Mouse (Mus musculus) layer of hippocampus, adult 18-20 months (tissue): ENCODE measurements around the gene Psors1c2. TPM values are rescaled to one million over a fixed set of nuclear protein-coding genes. Genes with fewer than 3 reads are reported as not detected.

ENCODE experiments used
- DNase-seq, 2 experiments: peaks; one replicate each; pipeline ENCODE4 v3.0.0; 2022; ENCODE audit warnings: low spot score in 2 of 2
- total RNA-seq, 2 experiments: library from RNA; stranded (reverse); gene quantifications; 2 replicates each; pipeline ENCODE4 v1.2.3; 2021

Gene Psors1c2
- total RNA-seq, 2 experiments from 2014 or later, result 0.41 to 0.79 TPM

DNA sequence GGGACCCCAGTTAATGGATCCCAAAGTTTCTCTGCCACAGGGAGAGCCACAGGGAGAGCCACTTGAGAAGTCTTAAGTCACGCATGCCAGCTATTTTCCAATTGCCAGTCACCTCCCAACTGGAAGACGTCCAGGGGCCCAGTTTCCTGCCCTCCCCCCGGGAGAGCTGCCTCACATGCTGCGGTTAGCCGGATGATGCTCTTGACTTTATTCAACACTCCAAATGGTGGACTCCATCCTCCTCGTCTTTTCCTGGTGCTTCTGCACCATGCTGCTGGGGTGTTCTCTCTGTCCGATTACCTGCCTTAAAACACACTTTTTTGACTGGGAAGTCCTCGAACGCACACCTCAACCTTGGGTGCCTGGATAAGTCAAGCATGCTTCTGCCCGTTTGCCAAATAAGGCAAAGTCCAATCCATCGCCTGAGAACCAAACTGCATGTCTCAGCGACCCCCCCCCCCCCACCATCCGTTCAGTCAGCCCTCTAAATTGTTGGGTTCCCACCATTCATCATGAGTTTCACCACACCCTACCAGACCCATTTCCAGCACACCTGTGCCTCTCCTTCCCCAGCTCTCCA, 23.3 kb downstream of the Psors1c2 start:
- DNase-seq, result no peak

- peak; percentile 25 to 62 for DNase-seq
Observed at GRCm38 (mm10) chr17:35556812-35557211, 23.8 kb downstream of the Psors1c2 start.

GRCm38 (mm10) chr17:35557351-35557750, 24.4 kb downstream of the Psors1c2 start:
- no peak for DNase-seq

DNA sequence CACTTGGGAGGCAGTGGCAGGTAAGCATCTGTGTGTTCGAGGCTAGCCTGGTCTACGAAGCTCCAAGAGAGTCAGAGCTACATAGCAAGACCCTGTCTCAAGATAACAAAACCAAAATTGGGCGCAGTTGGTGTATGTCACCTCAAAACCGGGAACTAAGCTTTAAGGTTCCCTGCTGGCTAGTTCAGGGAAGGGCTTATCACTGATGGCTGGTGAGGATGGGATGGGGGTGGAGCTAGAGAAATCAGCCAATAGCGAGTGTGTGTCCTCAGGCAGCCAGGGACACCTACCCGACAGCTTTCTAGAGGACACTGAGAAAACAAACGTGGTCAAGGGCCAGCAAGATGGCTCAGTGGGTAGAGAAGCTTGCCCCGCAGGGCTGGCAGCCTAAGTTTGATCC, 25.2 kb downstream of the Psors1c2 start:
- DNase-seq, result no peak

GRCm38 (mm10) chr17:35567150-35567549, 34.1 kb downstream of the Psors1c2 start, which contains the start of gene 2300002M23Rik:
2300002M23Rik (plus strand) TSS chr17:35567450.
- DNase-seq, result no peak

- no peak for DNase-seq
Observed at GRCm38 (mm10) chr17:35567767-35568166, 34.8 kb downstream of the Psors1c2 start.

DNA sequence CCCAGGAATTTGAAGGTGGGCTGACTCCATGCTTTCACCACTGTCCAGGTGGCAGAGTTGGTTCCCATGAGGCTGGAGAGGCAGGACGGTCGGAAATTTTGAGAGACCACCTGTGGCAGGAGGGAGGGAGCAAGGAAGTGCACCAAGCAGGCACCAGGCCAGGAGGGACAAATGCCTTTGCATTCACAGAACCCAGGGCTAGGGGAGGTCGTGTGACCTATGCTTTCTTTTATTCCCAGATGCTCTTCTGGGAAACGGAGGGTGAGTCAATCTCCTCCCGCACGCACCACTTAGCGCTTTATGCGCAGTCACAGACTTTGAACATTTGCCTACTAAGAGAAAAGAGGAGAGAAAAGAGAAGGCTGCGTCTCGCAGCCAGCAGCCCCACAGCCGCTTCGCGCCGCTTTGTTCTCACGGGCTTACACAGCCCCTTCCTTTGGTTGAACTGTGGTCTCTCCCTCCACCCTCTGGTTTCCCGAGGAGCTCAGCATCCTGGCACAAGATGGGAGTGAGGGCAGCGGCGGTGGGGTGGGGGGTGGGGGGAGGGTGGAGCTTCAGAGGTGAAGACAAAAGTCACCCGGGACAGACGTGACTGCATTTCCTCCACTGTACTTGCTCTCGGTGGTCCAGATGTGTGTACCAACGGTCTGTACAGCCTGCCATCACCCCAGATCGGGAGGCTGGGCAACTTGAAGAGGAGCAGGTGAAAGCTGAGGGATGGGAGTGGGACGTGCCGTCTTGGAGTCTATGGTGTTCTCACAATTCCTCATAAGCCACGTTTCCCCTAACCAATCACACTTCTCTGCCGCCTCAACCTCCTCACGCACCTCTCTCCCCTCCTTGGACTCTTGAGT, 36.3 kb downstream of the Psors1c2 start:
- DNase-seq, result no peak

DNA sequence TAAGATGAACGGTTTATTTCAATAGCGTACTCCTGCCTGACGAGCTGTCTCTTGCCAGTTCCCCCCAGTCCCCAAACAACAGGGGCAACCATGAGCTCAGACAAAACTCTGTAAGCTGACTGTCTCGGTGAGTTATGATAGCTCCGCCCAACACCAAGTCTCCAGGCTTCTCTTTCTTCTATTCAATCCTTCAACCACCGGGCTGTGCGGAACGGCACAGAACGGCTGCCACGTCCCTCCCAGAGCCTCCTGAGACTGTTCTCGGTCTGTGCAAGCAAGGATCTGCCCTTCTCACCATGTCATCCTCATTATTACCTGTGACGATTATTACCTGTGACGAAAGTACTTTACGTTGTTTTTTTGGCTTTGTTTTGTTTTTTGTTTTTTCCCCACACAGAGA, 37.8 kb downstream of the Psors1c2 start:
- no peak for DNase-seq

DNA sequence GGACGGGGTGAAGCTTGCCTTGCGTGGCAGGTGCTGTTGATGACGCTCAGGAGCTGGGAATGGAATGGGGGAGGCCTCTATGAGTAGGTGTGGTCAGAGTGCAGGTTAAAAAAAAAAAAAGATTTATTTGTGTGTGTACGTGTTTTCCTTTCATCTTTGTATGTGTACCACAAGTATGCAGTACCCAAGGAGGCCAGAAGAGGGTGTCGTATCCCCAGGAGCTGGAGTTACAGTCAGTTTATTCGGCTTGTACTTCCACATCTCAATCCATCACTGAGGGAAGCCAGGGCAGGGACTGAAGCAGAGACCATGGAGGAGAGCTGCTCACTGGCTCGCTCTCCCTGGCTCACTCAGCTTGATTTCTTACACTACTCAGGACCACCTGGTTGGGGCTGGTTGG, 38.5 kb downstream of the Psors1c2 start:
- no peak for DNase-seq

DNA sequence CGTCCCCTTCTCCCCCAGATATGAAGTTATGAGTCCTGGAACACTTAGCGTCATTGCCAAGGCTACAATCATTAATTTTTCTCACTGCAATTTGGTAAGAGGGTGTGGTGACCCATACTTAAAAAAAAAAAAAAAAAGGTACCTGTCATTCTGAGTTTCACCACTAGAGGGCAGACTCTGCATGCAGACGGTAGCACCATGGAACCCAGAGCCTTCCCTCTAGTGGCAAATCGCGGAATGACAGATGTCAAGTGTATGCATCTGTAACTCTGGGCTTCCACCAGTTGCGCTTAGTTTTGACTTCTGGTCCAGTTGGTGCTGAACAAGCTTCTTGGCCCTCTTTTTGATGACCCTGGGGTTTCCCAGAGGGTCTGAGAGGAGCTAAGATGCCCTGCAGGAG, 45.2 kb downstream of the Psors1c2 start:
- DNase-seq, result peak in 1 of 2 experiments; percentile 83

- DNase-seq, result no peak
Observed at GRCm38 (mm10) chr17:35582900-35583299, 49.9 kb downstream of the Psors1c2 start.

Other genes with a start within 250 kb of the Psors1c2 start
- under 1 TPM; 0.15 to 0.25 TPM for gene H2-Q1, start 212.8 kb upstream of the Psors1c2 start, total RNA-seq
- under 1 TPM; 0.46 to 0.50 TPM for gene H2-Q2, start 191.0 kb upstream of the Psors1c2 start, total RNA-seq
- gene H2-Q4, start 153.6 kb upstream of the Psors1c2 start, total RNA-seq, result 1 to 10 TPM; 1.5 to 2.4 TPM
- under 1 TPM; 0.20 to 0.52 TPM for gene H2-Q6, start 108.4 kb upstream of the Psors1c2 start, total RNA-seq
- under 1 TPM; 0.54 to 0.63 TPM for gene H2-Q7, start 94.0 kb upstream of the Psors1c2 start, total RNA-seq
- under 1 TPM; 0.10 to 0.15 TPM for gene H2-Q10, start 63.1 kb upstream of the Psors1c2 start, total RNA-seq
- gene Pou5f1, start 27.2 kb upstream of the Psors1c2 start, total RNA-seq, result under 1 TPM; 0.22 to 0.23 TPM
- gene Tcf19, start 16.4 kb upstream of the Psors1c2 start, total RNA-seq, result 1 to 10 TPM; 4.5 to 5.7 TPM
- 10 to 100 TPM in 1 of 2 experiments, 1 to 10 TPM in 1; 9.5 to 12.0 TPM for gene Cchcr1, start 16.1 kb upstream of the Psors1c2 start, total RNA-seq
- gene Cdsn, start 18.9 kb downstream of the Psors1c2 start, total RNA-seq, result under 1 TPM; 0.20 to 0.22 TPM
- gene 2300002M23Rik, start 34.2 kb downstream of the Psors1c2 start, total RNA-seq, result not detected
- not detected for gene Sfta2, start 68.3 kb downstream of the Psors1c2 start, total RNA-seq
- gene Gm9573, start 93.4 kb downstream of the Psors1c2 start, total RNA-seq, result not detected
- gene Mucl3, start 110.5 kb downstream of the Psors1c2 start, total RNA-seq, result not detected
- gene Vars2, start 134.4 kb downstream of the Psors1c2 start, total RNA-seq, result 10 to 100 TPM; 35.9 to 37.4 TPM
- 10 to 100 TPM; 33.3 to 34.5 TPM for gene Gtf2h4, start 140.5 kb downstream of the Psors1c2 start, total RNA-seq
- gene Ddr1, start 171.4 kb downstream of the Psors1c2 start, total RNA-seq, result 10 to 100 TPM; 59.0 to 59.7 TPM